Mouse (Mus musculus): ENCODE measurements at regions not wholly inside any gene's neighbourhood (a gene's known extent, or its start where the extent isn't known, plus 50 kb on each side); places are given as distances from the start of the nearest gene placed in this dataset.

- H3K9me3 ChIP-seq (replicated peaks), result no peaks in the 10 kb centered on the region
- no peak overlapping the region for H3K4me3 ChIP-seq
- H3K4me1 ChIP-seq, result no peaks in the 10 kb centered on the region
- peaks cover 40% of the 10 kb centered on the region for H3K27me3 ChIP-seq (ENCODE audit: low read depth, poor library complexity, severe bottlenecking)
- H3K36me3 ChIP-seq, result no peaks in the 10 kb centered on the region
- WGBS, result 79% methylated on average over 3 of the region's 3 CpGs
- DNase-seq (ENCODE audit: low spot score), result no peak
- H3K27ac ChIP-seq (replicated peaks), result no peak overlapping the region
Measured at GRCm38 (mm10) chrX:12511119-12511518, 76.5 kb upstream of the Atp6ap2 start.

DNA sequence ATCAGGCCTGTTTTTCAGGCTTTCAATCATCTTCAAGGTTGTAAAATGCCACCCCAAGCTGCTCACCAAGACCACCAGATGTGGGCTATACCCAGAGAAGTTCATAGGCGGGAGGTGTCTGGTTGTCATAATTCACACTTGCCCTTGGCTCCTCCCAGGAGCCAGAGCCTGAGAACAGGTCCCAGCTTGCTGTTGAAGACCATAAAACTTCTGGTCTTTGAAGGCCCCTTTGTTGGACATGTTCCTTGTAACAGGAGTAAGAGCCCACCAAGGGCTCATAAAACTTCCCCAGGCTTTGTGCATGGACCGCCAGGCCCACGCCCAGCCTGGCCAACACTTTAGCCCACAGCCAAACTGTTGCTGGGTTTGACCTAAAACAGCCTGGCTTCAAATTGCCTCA lies 62.6 kb upstream of the Atp6ap2 start:
- H3K4me3 ChIP-seq, result no peak overlapping the region

DNA sequence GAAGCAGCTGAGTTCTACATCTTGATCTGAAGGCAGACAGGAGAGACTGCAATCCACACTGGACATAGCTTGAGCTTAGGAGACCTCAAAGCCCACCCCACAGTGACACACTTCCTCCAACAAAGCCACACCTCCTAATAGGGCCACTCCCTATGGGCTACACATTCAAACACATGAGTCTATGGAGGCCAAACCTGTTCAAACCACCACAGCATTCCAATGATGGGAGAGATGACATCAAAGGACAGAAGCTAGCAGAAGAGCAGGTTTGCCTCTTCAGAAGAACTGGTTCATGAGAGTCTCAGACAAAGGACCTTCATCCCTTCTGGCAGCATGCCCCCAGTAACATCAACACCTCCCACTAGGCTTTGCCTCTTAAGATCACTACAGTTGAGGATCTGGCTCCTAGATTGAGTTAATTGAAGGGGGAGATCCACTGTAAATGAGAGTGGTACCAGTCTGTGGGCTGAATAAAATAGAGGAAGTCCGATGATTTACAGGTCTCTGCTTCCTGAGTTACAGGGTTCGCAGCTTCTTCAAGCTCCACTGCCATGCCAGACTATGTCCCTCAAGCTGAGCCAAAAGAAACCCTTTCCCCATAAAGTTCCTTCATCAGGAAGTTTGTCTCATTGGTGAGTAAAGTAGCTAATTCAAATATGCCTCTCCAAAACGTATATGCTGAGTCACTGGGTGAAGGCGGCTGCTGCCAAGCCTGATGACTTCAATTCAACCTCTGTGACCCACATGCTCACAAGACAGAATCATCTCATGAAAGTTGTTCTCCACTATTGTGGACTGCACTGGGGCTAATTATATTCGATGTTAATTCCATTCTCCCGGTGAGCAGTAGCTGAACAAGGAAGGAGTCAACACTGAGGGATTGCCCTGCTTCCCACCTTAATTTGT lies 56.9 kb upstream of the Atp6ap2 start:
- no peaks in the 10 kb centered on the region for H3K9me3 ChIP-seq (replicated peaks)
- no peak overlapping the region for H3K4me3 ChIP-seq
- H3K4me1 ChIP-seq, result no peaks in the 10 kb centered on the region
- DNase-seq (ENCODE audit: low spot score), result no peak
- WGBS, result 66% methylated on average over 6 of the region's 6 CpGs
- H3K36me3 ChIP-seq, result no peaks in the 10 kb centered on the region
- H3K27ac ChIP-seq (replicated peaks), result no peak overlapping the region
- no peaks in the 10 kb centered on the region for H3K27me3 ChIP-seq (ENCODE audit: low read depth, poor library complexity, severe bottlenecking)

More for the DNA sequence above, 62.6 kb upstream of the Atp6ap2 start:
- H3K4me1 ChIP-seq, result no peaks in the 10 kb centered on the region
- peaks cover 14% of the 10 kb centered on the region; the same call in 1 of the 2 replicates for H3K27me3 ChIP-seq (ENCODE audit: low read depth, poor library complexity, severe bottlenecking)
- no peak overlapping the region for H3K27ac ChIP-seq (replicated peaks)
- H3K9me3 ChIP-seq (replicated peaks), result no peaks in the 10 kb centered on the region
- no peak for DNase-seq (ENCODE audit: low spot score)
- H3K36me3 ChIP-seq, result no peaks in the 10 kb centered on the region
- WGBS, result 90% methylated on average over 3 of the region's 3 CpGs
